Mouse (Mus musculus) testis, adult 2 months (tissue): ENCODE data around the gene Dock1.

Experiments
- CTCF ChIP-seq: fragments of 200-500 bp; IDR thresholded peaks from 2 replicates; pipeline ENCODE4 v1.5.1; 2012; ENCODE audit warnings: low read depth, mild to moderate bottlenecking, inconsistent platforms, low read length, moderate library complexity; ENCODE audit not compliant: control insufficient read depth, insufficient read depth, insufficient replicate concordance
- POLR2A ChIP-seq: fragments of 200-500 bp; IDR thresholded peaks from 2 replicates; pipeline ENCODE4 v1.6.1; 2012; ENCODE audit warnings: low read depth, mild to moderate bottlenecking, inconsistent platforms, low read length, moderate library complexity; ENCODE audit not compliant: control insufficient read depth

GRCm38 (mm10) chr7:134794889-134795288 is 124.4 kb downstream of the Dock1 start:
- TF ChIP-seq POLR2A (no peak), CTCF (no peak)
